Mouse (Mus musculus): Measurements from ENCODE around the gene Sphk2. TPM values are rescaled to one million over a fixed set of nuclear protein-coding genes. Genes with fewer than 3 reads are reported as not detected.
"Not testable (repeated sequence)": the region's sequence is repeated elsewhere in the genome, so short reads cannot be mapped to it uniquely, and the experiment has no call there.

The Sphk2 gene
- polyA plus RNA-seq, 1 experiment from 2014 or later = 55.1 TPM

GRCm38 (mm10) chr7:45666161-45666560, 51.6 kb downstream of the Sphk2 start, which contains the start of gene Fut2:
Fut2 (minus strand) TSS chr7:45666394.
- Histone ChIP-seq H3K4me2 (replicated peaks; ENCODE audit: low read depth) (peak within 1 kb of the TSS; percentile 1; the same call in 1 of the 2 replicates), H3K27ac (ENCODE audit: low read depth, low read length) (no peak within 1 kb of the TSS)
- ATAC-seq = no peak; the same call in 1 of the 2 replicates

GRCm38 (mm10) chr7:45665303-45666138, 52.3 kb downstream of the Sphk2 start:
- peak overlapping the region; percentile 1; the same call in 1 of the 2 replicates for H3K4me3 ChIP-seq (ENCODE audit: low read depth, low read length)

More at GRCm38 (mm10) chr7:45666161-45666560, 51.6 kb downstream of the Sphk2 start, which contains the start of gene Fut2:
- no peaks in the 10 kb centered on the region for H3K36me3 ChIP-seq (ENCODE audit: control insufficient read depth, insufficient read depth)
- no peak within 1 kb of the TSS for H3K9ac ChIP-seq (ENCODE audit: low read depth, low read length)
- no peaks in the 10 kb centered on the region for H3K4me1 ChIP-seq (replicated peaks; ENCODE audit: control insufficient read depth, insufficient read depth, low read length)
- H3K9me3 ChIP-seq (ENCODE audit: control insufficient read depth) = no peaks in the 10 kb centered on the region
- 47% methylated on average over 7 of the region's 7 CpGs for WGBS
- TF ChIP-seq CTCF (IDR thresholded peaks at IDR 0.05; ENCODE audit: low read depth) = no peak
- peaks cover 51% of the 10 kb centered on the region for H3K27me3 ChIP-seq (replicated peaks; ENCODE audit: control insufficient read depth, insufficient read depth, low read length)
- H3K4me3 ChIP-seq (ENCODE audit: low read depth, low read length) = peak within 1 kb of the TSS; percentile 1; the same call in 1 of the 2 replicates

GRCm38 (mm10) chr7:45661702-45662101, 56.1 kb downstream of the Sphk2 start:
- not testable (repeated sequence) for H3K9ac ChIP-seq (ENCODE audit: low read depth, low read length); H3K4me1 ChIP-seq (replicated peaks; ENCODE audit: control insufficient read depth, insufficient read depth, low read length); H3K4me2 ChIP-seq (replicated peaks; ENCODE audit: low read depth); H3K27ac ChIP-seq (ENCODE audit: low read depth, low read length); ATAC-seq; H3K4me3 ChIP-seq (ENCODE audit: low read depth, low read length); H3K36me3 ChIP-seq (ENCODE audit: control insufficient read depth, insufficient read depth); H3K9me3 ChIP-seq (ENCODE audit: control insufficient read depth)
- WGBS = 92% methylated on average over 6 of the region's 6 CpGs
- H3K27me3 ChIP-seq (replicated peaks; ENCODE audit: control insufficient read depth, insufficient read depth, low read length) = peaks cover 41% of the 10 kb centered on the region

More at GRCm38 (mm10) chr7:45665303-45666138, 52.3 kb downstream of the Sphk2 start:
- no peak for TF ChIP-seq CTCF (IDR thresholded peaks at IDR 0.05; ENCODE audit: low read depth)
- no peaks in the 10 kb centered on the region for H3K4me1 ChIP-seq (replicated peaks; ENCODE audit: control insufficient read depth, insufficient read depth, low read length)
- H3K4me2 ChIP-seq (replicated peaks; ENCODE audit: low read depth) = peak overlapping the region; percentile 1; the same call in 1 of the 2 replicates
- H3K36me3 ChIP-seq (ENCODE audit: control insufficient read depth, insufficient read depth) = no peaks in the 10 kb centered on the region
- 36% methylated on average over 13 of the region's 13 CpGs for WGBS
- no peaks in the 10 kb centered on the region for H3K9me3 ChIP-seq (ENCODE audit: control insufficient read depth)
- H3K27ac ChIP-seq (ENCODE audit: low read depth, low read length) = no peak overlapping the region
- no peak for ATAC-seq
- H3K9ac ChIP-seq (ENCODE audit: low read depth, low read length) = no peak overlapping the region
- peaks cover 54% of the 10 kb centered on the region for H3K27me3 ChIP-seq (replicated peaks; ENCODE audit: control insufficient read depth, insufficient read depth, low read length)

- Histone ChIP-seq H3K4me2 (replicated peaks; ENCODE audit: low read depth) (no peak overlapping the region), H3K9me3 (ENCODE audit: control insufficient read depth) (peaks cover 7% of the 10 kb centered on the region; the same call in 1 of the 2 replicates), H3K4me3 (ENCODE audit: low read depth, low read length) (no peak overlapping the region), H3K9ac (ENCODE audit: low read depth, low read length) (no peak overlapping the region), H3K27me3 (replicated peaks; ENCODE audit: control insufficient read depth, insufficient read depth, low read length) (peaks cover 33% of the 10 kb centered on the region), H3K36me3 (ENCODE audit: control insufficient read depth, insufficient read depth) (no peaks in the 10 kb centered on the region), H3K27ac (ENCODE audit: low read depth, low read length) (no peak overlapping the region), H3K4me1 (replicated peaks; ENCODE audit: control insufficient read depth, insufficient read depth, low read length) (no peaks in the 10 kb centered on the region)
- 82% methylated on average over 11 of the region's 11 CpGs for WGBS
- no peak for ATAC-seq
- TF ChIP-seq CTCF (IDR thresholded peaks at IDR 0.05; ENCODE audit: low read depth) = no peak
Observed at GRCm38 (mm10) chr7:45660746-45661478, 56.9 kb downstream of the Sphk2 start.

Other genes starting within 250 kb of the Sphk2 start
- gene Tulp2, start 236.1 kb downstream of the Sphk2 start, polyA plus RNA-seq (2015; fragmentation: Nextera tagmentation; extraction: Ambion mirVana) = 0.65 and 0.78 TPM in 2 replicates
- not detected in 2 replicates for gene Gm45808, start 231.2 kb downstream of the Sphk2 start, polyA plus RNA-seq (2015; fragmentation: Nextera tagmentation; extraction: Ambion mirVana)
- 1.1 and 1.2 TPM in 2 replicates for gene Dhdh, start 229.2 kb downstream of the Sphk2 start, polyA plus RNA-seq (2015; fragmentation: Nextera tagmentation; extraction: Ambion mirVana)
- 199 and 218 TPM in 2 replicates for gene Nucb1, start 207.6 kb downstream of the Sphk2 start, polyA plus RNA-seq (2015; fragmentation: Nextera tagmentation; extraction: Ambion mirVana)
- 7.4 and 9.0 TPM in 2 replicates for gene Ppp1r15a, start 191.7 kb downstream of the Sphk2 start, polyA plus RNA-seq (2015; fragmentation: Nextera tagmentation; extraction: Ambion mirVana)
- 0.80 and 1.6 TPM in 2 replicates for gene Plekha4, start 191.7 kb downstream of the Sphk2 start, polyA plus RNA-seq (2015; fragmentation: Nextera tagmentation; extraction: Ambion mirVana)
- gene Hsd17b14, start 163.1 kb downstream of the Sphk2 start, polyA plus RNA-seq (2015; fragmentation: Nextera tagmentation; extraction: Ambion mirVana) = 0.73 and 1.2 TPM in 2 replicates
- 17.7 and 18.6 TPM in 2 replicates for gene Bcat2, start 147.8 kb downstream of the Sphk2 start, polyA plus RNA-seq (2015; fragmentation: Nextera tagmentation; extraction: Ambion mirVana)
- gene Fgf21, start 102.5 kb downstream of the Sphk2 start, polyA plus RNA-seq (2015; fragmentation: Nextera tagmentation; extraction: Ambion mirVana) = not detected in 2 replicates
- 0.05 and 0.23 TPM in 2 replicates for gene Fut1, start 100.7 kb downstream of the Sphk2 start, polyA plus RNA-seq (2015; fragmentation: Nextera tagmentation; extraction: Ambion mirVana)
- 0.08 TPM in 2 replicates for gene Izumo1, start 96.2 kb downstream of the Sphk2 start, polyA plus RNA-seq (2015; fragmentation: Nextera tagmentation; extraction: Ambion mirVana)
- 5.7 and 6.1 TPM in 2 replicates for gene Rasip1, start 90.5 kb downstream of the Sphk2 start, polyA plus RNA-seq (2015; fragmentation: Nextera tagmentation; extraction: Ambion mirVana)
- gene Mamstr, start 78.0 kb downstream of the Sphk2 start, polyA plus RNA-seq (2015; fragmentation: Nextera tagmentation; extraction: Ambion mirVana) = 2.8 and 3.7 TPM in 2 replicates
- gene Fut2, start 51.6 kb downstream of the Sphk2 start, polyA plus RNA-seq (2015; fragmentation: Nextera tagmentation; extraction: Ambion mirVana) = 2.9 and 3.6 TPM in 2 replicates
- gene Ntn5, start 34.0 kb downstream of the Sphk2 start, polyA plus RNA-seq (2015; fragmentation: Nextera tagmentation; extraction: Ambion mirVana) = 0.10 and 0.20 TPM in 2 replicates
- 0.08 and 0.25 TPM in 2 replicates for gene Sec1, start 23.6 kb downstream of the Sphk2 start, polyA plus RNA-seq (2015; fragmentation: Nextera tagmentation; extraction: Ambion mirVana)
- gene Car11, start 18.2 kb downstream of the Sphk2 start, polyA plus RNA-seq (2015; fragmentation: Nextera tagmentation; extraction: Ambion mirVana) = 2.1 and 2.7 TPM in 2 replicates
- 6.9 and 8.6 TPM in 2 replicates for gene Dbp, start 12.9 kb downstream of the Sphk2 start, polyA plus RNA-seq (2015; fragmentation: Nextera tagmentation; extraction: Ambion mirVana)
- 708 and 740 TPM in 2 replicates for gene Rpl18, start 2.5 kb downstream of the Sphk2 start, polyA plus RNA-seq (2015; fragmentation: Nextera tagmentation; extraction: Ambion mirVana)
- gene Fam83e, start 3.2 kb upstream of the Sphk2 start, polyA plus RNA-seq (2015; fragmentation: Nextera tagmentation; extraction: Ambion mirVana) = 16.6 and 16.7 TPM in 2 replicates
- gene Spaca4, start 7.8 kb upstream of the Sphk2 start, polyA plus RNA-seq (2015; fragmentation: Nextera tagmentation; extraction: Ambion mirVana) = 0.17 and 0.22 TPM in 2 replicates
- 0.08 and 0.29 TPM in 2 replicates for gene Lmtk3, start 65.7 kb upstream of the Sphk2 start, polyA plus RNA-seq (2015; fragmentation: Nextera tagmentation; extraction: Ambion mirVana)
- gene Sult2b1, start 66.7 kb upstream of the Sphk2 start, polyA plus RNA-seq (2015; fragmentation: Nextera tagmentation; extraction: Ambion mirVana) = 36.7 and 37.1 TPM in 2 replicates
- 61.9 and 66.4 TPM in 2 replicates for gene Cyth2, start 96.6 kb upstream of the Sphk2 start, polyA plus RNA-seq (2015; fragmentation: Nextera tagmentation; extraction: Ambion mirVana)
- 0.10 and 0.27 TPM in 2 replicates for gene Kcnj14, start 106.8 kb upstream of the Sphk2 start, polyA plus RNA-seq (2015; fragmentation: Nextera tagmentation; extraction: Ambion mirVana)
- gene Grwd1, start 112.9 kb upstream of the Sphk2 start, polyA plus RNA-seq (2015; fragmentation: Nextera tagmentation; extraction: Ambion mirVana) = 16.4 and 16.6 TPM in 2 replicates
- gene Kdelr1, start 154.8 kb upstream of the Sphk2 start, polyA plus RNA-seq (2015; fragmentation: Nextera tagmentation; extraction: Ambion mirVana) = 99.6 and 107 TPM in 2 replicates
- gene Grin2d, start 160.4 kb upstream of the Sphk2 start, polyA plus RNA-seq (2015; fragmentation: Nextera tagmentation; extraction: Ambion mirVana) = 0.66 and 1.1 TPM in 2 replicates
- gene Syngr4, start 178.7 kb upstream of the Sphk2 start, polyA plus RNA-seq (2015; fragmentation: Nextera tagmentation; extraction: Ambion mirVana) = 0.72 and 0.75 TPM in 2 replicates
- gene Tmem143, start 178.9 kb upstream of the Sphk2 start, polyA plus RNA-seq (2015; fragmentation: Nextera tagmentation; extraction: Ambion mirVana) = 6.8 and 7.4 TPM in 2 replicates
- gene Emp3, start 203.4 kb upstream of the Sphk2 start, polyA plus RNA-seq (2015; fragmentation: Nextera tagmentation; extraction: Ambion mirVana) = 82.4 and 83.3 TPM in 2 replicates
- gene Ccdc114, start 206.1 kb upstream of the Sphk2 start, polyA plus RNA-seq (2015; fragmentation: Nextera tagmentation; extraction: Ambion mirVana) = 2.9 and 3.3 TPM in 2 replicates

Data from intestine, postnatal 0 days (tissue).